Mouse (Mus musculus): ENCODE measurements around the gene Ttll2.
"Not testable (repeated sequence)": the region's sequence is repeated elsewhere in the genome, so short reads cannot be mapped to it uniquely, and the experiment has no call there.

DNA sequence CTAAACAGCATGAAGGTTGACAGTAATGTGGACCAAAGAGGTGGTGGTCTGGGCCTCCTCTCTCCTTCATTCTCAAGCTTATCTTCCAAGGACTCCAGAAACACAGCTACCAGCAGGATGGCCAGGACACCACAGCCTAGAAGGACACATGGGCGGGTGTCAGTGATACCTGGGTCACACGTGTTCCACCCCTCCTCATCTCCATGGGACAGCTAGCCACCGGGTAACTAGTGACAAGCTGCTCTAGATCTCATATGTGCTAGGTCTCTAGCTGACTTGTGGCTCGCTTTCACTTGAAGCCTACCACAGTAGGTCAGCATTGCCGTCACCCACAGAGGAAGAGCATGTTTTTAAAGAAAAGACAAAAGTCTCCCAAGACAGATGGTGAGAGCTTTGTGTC is 19.4 kb upstream of the Ttll2 start, which contains the start of gene Gm49630:
- TF ChIP-seq USF2 (IDR thresholded peaks at IDR 0.05; ENCODE audit: borderline replicate concordance in 1 of 2, insufficient read depth in 1 of 2, low read depth in 1 of 2, low read length in 2 of 2); NELFE (IDR thresholded peaks at IDR 0.05; ENCODE audit: low read depth, low read length); CTCF (IDR thresholded peaks at IDR 0.05 in 2 of 3, conservative IDR thresholded peaks at IDR 0.05 in 1 of 3; ENCODE audit: control insufficient read depth in 1 of 3, insufficient read depth in 1 of 3, low read depth in 2 of 3, low read length in 3 of 3, poor library complexity in 1 of 3, severe bottlenecking in 1 of 3); GABPA (IDR thresholded peaks at IDR 0.05; ENCODE audit: low read depth, low read length): not testable (repeated sequence)
